Mouse (Mus musculus) spleen, postnatal 14 days (tissue): Measurements from ENCODE around the gene Ppie.
A peak's percentile ranks its signal among the peaks of the same experiment; 100 is the strongest.
"Not testable (repeated sequence)": the region's sequence is repeated elsewhere in the genome, so short reads cannot be mapped to it uniquely, and the experiment has no call there.

Experiments used
- DNase-seq, 2 experiments: peaks; one replicate each; pipeline ENCODE4 v3.0.0; 2021 to 2022; ENCODE audit warnings: low spot score in 2 of 2

The Ppie gene

DNA sequence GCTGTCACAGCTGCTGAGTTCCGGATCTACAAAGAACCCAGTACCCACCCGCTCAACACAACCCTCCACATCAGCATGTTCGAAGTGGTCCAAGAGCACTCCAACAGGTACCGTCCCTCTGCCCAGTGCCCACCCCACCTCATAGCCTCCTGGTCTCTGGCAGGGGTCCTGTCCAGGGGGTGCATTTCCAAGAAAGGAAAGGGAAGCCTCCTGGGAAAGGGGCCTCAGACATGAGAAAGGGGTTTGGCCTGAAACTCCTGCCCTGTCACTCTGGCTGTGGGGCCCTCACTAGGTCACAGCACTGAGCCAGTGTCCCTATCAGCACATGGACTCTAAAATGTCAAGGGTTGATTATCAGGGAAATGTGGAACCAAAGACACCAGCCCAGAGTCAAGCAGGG is 25.1 kb downstream of the Ppie start:
- DNase-seq, result not testable (repeated sequence)

DNA sequence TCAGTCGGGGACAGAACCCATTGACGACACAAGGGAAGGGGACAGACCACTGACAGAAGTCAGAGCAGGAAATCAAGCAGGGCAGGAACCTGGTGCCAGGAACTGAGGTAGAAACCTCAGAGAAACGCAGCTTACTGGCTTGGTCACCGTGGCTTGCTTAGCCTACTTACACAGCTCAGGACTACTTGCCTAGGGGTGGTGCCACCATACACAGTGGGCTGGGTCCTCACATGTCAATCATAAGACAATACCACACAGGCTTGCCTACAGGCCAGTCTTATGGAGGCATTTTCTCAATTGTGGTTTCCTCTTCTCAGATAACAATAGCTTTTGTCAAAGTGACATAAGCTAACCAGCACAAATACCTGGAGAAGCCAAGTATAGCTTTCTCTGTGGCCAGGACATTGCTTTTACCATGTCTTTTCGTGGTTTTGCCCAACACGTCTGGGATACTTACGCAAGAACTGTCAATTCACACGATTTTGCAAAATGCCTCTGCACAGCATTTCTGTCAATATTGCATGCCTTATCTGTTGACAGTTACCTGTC is 27.5 kb downstream of the Ppie start:
- no peak for DNase-seq

DNA sequence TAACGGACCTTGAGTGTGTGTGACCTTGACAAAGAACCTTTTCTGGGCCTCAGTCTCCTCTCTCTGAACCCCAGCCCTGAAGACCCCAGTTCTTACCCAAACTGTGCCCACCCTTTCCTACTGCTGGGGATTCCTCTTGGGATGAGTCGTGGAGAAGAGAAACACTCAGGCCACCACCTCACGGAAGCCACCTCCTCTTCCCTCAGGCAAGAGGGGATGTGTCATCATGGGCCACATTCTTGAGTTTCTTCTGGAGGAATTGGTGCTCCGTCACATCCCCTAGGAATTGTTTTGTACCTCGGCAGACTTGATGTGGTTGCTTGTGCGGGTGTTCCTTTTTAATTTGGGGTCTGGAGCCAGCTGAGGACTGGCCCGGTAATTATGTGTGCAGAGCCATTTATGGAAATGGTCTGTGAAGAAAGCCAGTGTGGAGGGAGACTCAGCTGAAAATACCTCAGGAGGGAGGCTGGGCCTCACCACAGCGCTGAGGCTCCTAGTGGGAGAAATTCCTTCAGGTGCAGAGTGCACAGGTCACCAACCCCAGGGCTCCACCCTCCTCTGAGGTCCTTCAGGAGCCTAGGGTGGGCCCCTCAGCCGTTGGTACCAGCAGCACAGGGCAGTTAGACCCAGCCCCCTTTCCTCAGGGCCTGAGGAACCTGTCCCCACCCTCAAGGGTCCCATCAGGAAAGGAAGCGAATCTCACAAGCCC is 28.3 kb downstream of the Ppie start:
- not testable (repeated sequence) for DNase-seq

DNA sequence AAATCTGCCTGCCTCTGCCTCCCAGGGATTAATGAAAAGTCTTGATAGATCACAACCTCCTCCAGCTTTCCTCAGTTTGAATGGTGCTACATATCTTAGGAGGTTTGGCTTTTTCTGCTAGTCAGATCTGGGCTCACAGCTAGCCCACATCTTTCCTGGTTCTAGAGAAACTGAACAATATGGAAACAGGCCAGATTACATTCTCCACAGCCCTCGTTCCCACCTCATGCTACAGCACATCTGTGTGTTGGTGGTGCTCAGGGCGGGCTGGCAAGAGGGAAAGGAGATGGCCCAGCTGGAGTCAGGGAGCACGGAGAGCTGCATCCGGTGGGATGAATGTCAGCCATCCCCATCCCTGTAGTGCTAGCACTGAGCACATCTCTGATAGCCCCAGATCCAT is 29.0 kb downstream of the Ppie start:
- no peak for DNase-seq

DNA sequence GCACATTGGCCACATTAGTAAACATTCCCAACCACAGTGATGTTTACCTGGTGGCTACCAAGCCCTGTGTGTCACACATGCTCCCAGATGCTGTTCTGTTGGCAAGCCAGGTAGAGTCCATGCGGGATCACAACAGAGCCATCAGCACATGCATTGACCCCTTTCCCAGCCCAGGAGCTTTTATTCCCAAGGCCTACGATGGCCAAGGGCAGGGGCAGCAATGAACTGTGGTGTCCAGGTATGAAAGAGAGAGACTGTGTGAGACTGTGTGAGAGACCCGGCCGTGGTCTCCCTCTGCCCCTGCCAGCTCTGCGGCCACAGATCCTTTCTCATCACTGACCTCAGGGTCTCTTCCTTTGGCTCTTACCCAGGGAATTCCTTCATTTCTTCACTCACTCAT is 31.7 kb downstream of the Ppie start:
- DNase-seq, result no peak

DNA sequence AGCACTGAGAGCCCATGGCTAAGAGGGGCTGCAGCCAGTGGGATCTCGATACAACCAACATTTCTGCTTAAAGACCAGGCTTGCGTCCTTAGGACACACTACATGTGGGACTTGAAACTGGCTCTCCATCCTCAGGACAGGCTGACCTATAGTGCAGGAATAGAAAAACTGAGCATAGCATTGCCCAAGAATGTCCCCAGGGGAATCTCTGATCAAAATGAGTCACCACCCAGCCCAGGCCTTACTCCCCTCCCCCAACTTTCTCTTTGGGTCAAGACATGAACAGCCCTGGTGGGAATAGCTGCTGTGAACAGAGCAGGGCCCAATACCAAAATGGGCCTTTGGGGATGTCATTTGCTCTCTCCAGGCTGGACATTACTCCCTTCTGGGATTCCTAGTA is 32.9 kb downstream of the Ppie start:
- DNase-seq, result no peak

DNA sequence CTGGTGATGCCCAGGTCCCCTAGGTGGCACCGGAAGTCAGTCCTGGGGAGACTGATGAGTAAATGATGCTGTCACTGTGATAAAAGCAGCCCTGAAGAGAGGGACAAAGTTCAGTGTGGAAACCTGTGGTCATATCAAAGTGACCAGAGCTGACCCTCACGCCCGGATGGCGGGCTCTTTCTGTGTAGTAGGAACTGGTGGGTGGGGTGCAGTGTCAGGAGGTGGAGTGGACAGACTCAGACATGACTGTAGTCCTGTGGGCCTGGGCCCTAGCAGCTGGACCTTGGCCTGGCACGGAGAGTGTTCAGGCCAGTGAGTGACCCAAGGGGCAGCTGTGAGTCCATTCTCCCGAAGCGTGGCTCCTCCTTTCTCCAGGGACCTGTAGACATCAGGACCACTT is 33.8 kb downstream of the Ppie start:
- not testable (repeated sequence) for DNase-seq

DNA sequence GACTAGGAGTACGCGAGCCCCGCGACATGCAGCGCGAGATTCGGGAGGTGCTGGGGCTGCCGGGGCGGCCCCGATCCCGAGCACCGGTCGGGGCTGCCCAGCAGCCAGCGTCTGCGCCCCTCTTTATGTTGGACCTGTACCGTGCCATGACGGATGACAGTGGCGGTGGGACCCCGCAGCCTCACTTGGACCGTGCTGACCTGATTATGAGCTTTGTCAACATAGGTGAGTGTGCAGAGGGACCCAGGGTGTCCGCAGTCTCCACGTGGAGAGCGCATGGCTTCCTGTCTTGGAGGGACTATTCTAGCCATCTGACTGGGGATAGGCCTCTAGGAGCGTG is 34.3 kb downstream of the Ppie start:
- no peak for DNase-seq

DNA sequence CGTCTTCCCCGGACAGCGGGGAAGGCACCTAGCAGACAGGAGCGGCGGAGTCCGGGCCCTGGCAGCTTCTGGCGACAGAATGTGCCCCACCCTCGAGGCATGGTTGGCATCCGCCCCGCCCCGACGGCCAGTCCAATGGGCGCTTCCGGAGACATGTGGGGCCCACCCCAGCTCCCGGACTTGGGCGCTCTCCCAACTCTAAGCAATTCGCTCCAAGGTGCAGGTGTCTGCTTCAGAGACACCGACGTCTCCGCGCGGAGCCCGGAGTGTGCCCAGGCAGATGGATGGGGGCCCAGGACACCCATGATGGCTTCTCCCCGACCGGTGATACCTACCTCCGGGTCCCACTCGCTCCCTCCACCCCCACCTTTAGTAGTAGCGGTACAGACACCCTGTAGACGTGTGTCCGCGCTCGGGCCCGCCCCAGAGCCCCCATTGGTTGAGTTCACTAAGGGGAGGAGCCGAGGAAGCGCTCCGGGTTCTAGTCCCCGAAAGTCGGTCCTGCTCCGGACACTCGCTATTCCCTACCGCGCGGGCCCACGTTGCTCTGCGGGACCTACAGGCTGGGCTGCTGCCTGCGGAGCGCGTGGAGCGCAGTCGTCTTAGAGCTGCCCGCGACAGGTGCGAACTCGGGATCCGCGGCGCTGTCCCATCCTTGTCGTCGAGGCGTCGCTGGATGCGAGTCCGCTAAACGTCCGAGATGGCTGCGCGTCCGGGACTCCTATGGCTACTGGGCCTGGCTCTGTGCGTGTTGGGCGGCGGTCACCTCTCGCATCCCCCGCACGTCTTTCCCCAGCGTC is 34.9 kb downstream of the Ppie start, which contains the start of gene Bmp8b:
Gene Bmp8b (plus strand): TSS at position 515 of the 800 bp plus-strand sequence.
- DNase-seq, result no peak

DNA sequence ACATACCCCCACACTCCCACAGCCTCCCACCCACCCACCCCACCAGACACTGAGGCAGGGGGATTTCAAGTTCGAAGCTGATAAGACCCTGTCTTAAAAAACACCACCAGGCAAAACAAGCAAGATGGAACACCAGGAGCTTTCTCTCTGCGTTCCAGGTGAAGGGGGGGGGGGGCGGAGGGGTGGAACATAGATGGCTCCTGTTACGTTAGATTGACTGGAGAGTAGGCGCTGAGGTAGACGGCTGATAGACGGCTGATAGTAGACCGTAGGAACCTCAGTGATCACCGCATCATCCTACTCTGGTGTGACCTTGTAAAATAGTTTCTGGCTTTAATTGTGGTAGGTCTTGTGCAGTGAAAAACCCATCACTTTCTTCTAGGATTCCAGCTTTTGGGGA is 45.9 kb downstream of the Ppie start:
- no peak for DNase-seq

DNA sequence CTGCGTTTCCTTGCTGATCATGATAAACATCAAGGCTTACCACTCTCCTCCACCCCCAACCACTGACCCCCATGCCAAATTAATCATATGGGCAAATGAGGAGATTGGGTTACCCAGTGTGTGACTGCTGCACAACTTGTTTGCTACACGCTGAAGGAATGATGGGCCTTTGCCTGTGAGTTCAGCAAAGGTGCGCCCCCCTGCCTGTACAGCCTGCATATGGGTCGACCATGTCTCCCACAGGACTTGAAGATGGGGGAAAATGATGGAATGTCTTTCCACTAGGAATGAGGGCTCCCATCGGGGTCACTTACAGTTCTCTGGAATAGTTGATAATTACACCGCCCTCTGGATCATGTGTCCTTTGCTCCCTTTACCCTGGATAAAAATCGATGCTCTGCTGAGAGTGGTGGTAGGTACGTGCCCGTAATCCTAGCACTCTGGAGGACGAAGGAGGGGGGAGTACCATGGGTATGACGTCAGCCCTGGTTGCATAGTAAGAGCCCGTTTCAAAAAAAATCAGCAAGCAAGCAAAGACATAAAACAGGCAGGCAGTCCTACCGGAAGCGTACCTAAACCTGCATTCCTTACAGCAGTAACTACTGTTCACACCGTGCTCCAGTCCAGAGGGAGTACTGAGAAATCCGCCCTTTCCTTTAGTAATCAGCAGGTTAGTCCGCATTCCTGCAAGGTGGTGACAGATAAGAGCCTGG is 46.5 kb downstream of the Ppie start:
- DNase-seq, result no peak

DNA sequence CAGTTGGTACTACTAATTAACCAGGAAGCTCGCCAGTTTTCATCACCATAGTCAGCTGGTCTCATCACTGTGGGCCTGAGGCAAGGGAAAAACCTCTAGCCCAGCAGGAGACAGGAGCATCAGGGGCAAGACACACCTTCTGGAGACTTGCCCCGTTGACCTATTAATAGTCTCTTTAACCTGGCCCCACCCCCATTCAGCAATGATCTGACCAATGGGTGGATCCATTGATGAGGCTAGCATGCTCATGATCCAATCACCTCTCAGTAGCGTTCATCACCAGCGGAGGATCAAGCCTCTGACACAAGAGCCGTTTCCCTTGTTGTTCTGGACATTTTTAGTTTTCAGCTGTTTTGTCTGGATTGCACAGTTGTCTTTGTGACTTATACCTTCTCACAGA is 47.1 kb downstream of the Ppie start:
- DNase-seq, result no peak

DNA sequence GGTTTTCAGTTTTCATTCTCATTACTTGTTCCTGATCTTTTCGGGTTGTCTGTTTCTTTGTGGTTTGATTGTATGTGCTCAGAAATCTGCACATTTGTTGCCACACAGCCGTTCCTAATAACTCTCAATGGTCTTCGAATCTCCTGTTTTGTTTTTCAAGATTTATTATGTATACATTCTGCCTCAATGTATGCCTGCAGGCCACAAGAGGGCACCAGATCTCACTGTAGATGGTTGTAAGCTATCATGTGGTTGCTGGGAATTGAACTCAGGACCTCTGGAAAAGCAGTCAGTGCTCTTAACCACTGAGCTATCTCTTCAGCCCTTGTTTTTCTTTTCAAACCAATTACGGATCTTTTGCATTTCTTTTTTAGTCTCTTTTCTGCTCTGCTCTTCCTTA is 53.4 kb downstream of the Ppie start:
- DNase-seq, result no peak

DNA sequence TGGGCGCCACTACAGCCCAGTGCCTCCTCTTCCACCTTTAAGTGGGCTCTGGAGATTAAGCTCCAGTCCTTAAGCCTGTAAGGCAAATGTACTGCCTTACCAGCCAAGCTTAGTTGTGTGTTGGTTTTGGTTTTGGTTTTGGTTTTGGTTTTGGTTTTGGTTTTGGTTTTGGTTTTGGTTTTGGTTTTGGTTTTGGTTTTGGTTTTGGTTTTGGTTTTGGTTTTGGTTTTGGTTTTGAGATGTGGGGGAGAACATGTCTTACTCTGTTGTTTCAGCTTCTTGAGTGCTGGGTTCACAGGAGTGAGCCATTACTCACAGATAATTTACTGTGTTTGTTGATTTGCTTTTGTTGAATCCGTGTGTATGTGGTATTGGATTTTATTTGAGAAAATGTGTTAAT is 54.5 kb downstream of the Ppie start:
- DNase-seq, result no peak

DNA sequence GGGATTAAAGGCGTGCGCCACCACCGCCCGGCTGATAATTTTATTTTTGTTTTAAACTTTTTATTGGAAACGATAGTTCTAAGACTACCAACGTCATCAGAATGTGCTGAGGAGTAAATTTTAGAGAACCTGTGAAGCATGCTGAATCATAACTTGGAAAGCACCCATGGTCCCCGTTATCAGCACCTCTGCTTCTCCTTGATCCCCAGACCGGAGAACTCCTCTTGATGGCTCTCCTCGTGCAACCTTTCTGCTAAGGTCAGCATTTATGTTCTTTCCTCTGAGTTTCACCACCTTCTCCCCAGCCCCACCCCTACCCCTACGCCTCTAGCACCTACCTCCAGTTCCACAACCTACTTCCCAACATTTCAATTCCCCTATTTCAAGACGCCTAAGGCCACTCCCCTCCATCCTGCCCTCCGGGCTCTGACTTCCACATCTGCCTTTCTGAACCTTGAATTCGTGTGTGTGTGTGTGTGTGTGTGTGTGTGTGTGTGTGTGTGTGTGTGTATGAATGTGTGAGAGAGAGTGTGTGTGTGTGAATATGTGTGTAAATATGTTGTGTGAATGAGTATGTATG is 56.3 kb downstream of the Ppie start:
- no peak for DNase-seq

DNA sequence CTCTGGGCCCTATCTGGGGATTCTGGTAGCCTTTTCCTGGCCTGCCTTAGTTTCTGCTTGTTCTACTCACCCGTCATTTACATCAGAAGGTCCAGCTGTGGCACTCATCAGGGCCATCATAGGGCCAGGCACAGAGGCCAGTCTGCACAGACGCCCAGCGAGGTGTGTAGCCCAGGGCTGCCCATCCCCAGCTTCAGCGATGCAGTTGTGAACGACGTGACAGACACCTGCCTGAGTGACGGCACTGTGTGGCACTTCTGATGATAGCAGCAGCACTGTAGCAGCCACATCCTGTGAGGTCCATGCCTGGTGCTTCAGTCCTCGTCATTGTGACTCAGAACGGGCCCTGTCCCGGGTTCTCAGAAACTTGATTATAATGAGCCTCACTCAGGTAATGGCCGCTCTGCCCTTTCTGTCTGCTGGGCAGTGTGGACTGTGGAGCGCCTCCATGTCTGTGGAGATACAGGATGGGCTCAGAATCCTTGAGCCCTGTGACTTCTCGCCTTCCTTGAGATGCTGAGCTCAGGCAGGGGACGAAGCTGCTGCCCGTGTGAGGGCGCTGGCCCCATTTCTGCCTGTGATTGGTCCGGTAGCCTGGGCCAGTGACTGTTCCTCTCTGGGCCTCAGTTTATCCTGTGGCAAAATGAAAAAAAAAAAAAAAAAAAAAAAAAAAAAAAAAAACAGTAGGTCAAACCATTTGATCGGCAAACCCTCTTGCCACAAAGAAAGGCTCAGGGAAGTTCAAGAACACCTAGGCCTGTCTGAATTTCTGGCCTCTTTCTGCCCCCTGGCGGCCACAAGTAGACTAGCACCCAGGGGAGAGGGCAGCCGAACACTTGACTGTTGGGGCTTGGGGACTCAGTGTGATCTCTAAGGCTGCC is 57.2 kb downstream of the Ppie start:
- peak; percentile 40 to 64 for DNase-seq

DNA sequence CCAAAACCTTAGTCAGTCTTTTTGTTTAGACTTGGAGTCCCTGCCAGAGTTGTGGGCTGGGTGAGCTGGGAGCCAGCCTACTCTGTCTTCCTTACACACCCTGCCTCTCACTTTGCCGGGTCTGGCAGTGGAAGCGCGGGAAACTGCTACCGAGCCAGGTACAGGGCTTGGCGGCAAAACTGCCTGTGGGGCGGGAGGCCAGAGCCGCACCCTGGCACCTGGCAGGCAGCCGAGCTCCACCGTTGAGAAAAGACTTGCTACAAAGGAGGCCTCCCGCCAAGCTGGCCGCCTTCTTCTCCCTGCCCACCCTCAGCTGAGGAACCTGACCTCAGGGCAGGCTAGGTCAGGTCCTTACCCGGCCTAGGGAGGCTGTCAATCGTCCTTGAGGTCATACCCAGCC is 59.0 kb downstream of the Ppie start:
- DNase-seq, result peak; percentile 40 to 60

DNA sequence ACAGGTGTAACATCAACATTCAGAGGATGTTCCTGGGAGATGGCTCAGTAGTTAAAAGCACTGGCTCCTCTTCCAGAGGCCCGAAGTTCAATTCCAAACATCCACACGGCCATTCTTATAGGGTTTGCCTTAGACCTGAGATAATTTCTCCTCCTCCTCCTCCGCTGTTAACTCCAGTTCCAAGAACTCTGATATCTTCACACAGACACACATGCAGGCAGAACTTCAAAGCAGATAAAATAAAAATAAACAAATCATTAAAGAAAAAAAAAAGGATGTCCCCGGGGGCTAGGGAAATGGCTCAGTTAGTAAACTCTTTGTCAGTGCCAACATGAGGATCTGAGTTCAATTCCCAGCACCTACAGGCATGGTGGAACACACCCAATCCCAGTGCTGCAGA is 61.5 kb downstream of the Ppie start:
- no peak for DNase-seq
